Mouse (Mus musculus) erythroblast, embryonic 14.5 days (primary cell): ENCODE measurements around the gene Lrrn4.

ENCODE experiments used
- GATA1 ChIP-seq: IDR thresholded peaks from 2 replicates; pipeline ENCODE4 v1.6.1; 2012; ENCODE audit warnings: low read length, inconsistent platforms, mixed read lengths
- TAL1 ChIP-seq: IDR thresholded peaks from 3 replicates; pipeline ENCODE4 v1.6.1; 2012; ENCODE audit warnings: low read length, inconsistent platforms, mixed read lengths

GRCm38 (mm10) chr2:132869682-132870081 is 11.0 kb downstream of the Lrrn4 start:
- TF ChIP-seq TAL1 (no peak), GATA1 (no peak)
